Mouse (Mus musculus) right cerebral cortex, postnatal 4 days (tissue): Measurements from ENCODE around the gene Nanos2.

Experiments used
- DNase-seq: peaks from one replicate; pipeline ENCODE4 v3.0.0-alpha.2; 2022

The Nanos2 gene

GRCm38 (mm10) chr7:19022189-19022958, 35.2 kb downstream of the Nanos2 start:
- DNase-seq = no peak

GRCm38 (mm10) chr7:19023357-19023814, 36.2 kb downstream of the Nanos2 start, which contains the start of gene Foxa3:
Gene Foxa3 (minus strand): TSS chr7:19023538.
- DNase-seq = no peak

GRCm38 (mm10) chr7:19024096-19024506, 36.9 kb downstream of the Nanos2 start, which contains the start of gene Sympk:
Gene Sympk (plus strand): TSS chr7:19024377.
- peak; percentile 89 for DNase-seq

GRCm38 (mm10) chr7:19024581-19025255, 37.5 kb downstream of the Nanos2 start:
- DNase-seq = peak; percentile 47

GRCm38 (mm10) chr7:19028067-19028466, 40.9 kb downstream of the Nanos2 start:
- DNase-seq = no peak

- peak; percentile 45 for DNase-seq
Observed at GRCm38 (mm10) chr7:19029084-19029653, 42.0 kb downstream of the Nanos2 start.

- DNase-seq = no peak
Observed at GRCm38 (mm10) chr7:19031641-19032040, 44.4 kb downstream of the Nanos2 start.
